ENCODE assay signal across 15 mouse cellular contexts in genomic region chr4:148712632-148713031, GRCm38 (mm10).
DNase-seq lines count a peak whose midpoint lies in the region; ATAC-seq and TF ChIP-seq lines count a peak whose summit lies in the region.
"Had no signal": no experiment of that assay in that cellular context is flagged by ENCODE, and none has a peak within 500 bp of the region (broad histone marks: within the 10 kb centered on the region; RNA-seq: fewer than 3 reads in every experiment).

No protein-coding gene starts in this region.

- no peak for DNase-seq in heart, embryonic 10.5 days (ENCODE audit: low spot score)
- DNase-seq in heart, adult 2 months = no peak
- no peak for DNase-seq in neural tube, embryonic 10.5 days (ENCODE audit: extremely low spot score, low spot score)
- DNase-seq in hindbrain, postnatal 0 days (ENCODE audit: low spot score) = peak; percentile 18
- DNase-seq in stomach, postnatal 0 days (ENCODE audit: low spot score) = no peak
- DNase-seq in thymus, postnatal 0 days (ENCODE audit: low spot score) = no peak
- no peak for DNase-seq in left cerebral cortex, adult 8-10 months (ENCODE audit: low spot score in 2 of 2)
- DNase-seq: gastrocnemius, postnatal 25 days; kidney, adult 9 months; thymus, postnatal 36 days had no signal

- no peak for ATAC-seq in neural tube, embryonic 12.5 days (ENCODE audit: low FRiP score, low read depth)
- ATAC-seq in hindbrain, postnatal 0 days = no peak
- ATAC-seq in stomach, postnatal 0 days (ENCODE audit: low FRiP score, low TSS enrichment) = peak; percentile 17; the same call in 1 of the 2 replicates
- ATAC-seq: CD4-positive, CD25-positive, alpha-beta regulatory T cell, adult 4 months; Patski had no signal

- no peak overlapping the region for H3K9ac ChIP-seq in heart, adult 2 months (ENCODE audit: low read depth, low read length)
- 0 out of 2 replicates have a peak overlapping the region, but pooled peaks have one; percentile 6 for H3K9ac ChIP-seq in neural tube, embryonic 12.5 days
- no peak overlapping the region for H3K9ac ChIP-seq in hindbrain, postnatal 0 days (replicated peaks; ENCODE audit: low read length)
- no peak overlapping the region for H3K9ac ChIP-seq in stomach, postnatal 0 days (ENCODE audit: low read length)
- H3K9ac ChIP-seq: embryonic facial prominence, embryonic 15.5 days; liver, embryonic 15.5 days had no signal

- intact Hi-C loops in heart, adult 2 months (cut with DNase I) = no loop called here

- H3K4me1 ChIP-seq in heart, embryonic 10.5 days = peaks cover 58% of the 10 kb centered on the region
- H3K4me1 ChIP-seq in heart, adult 2 months (ENCODE audit: control insufficient read depth, insufficient read depth, low read length) = no peaks in the 10 kb centered on the region
- H3K4me1 ChIP-seq in neural tube, embryonic 12.5 days = peaks cover 50% of the 10 kb centered on the region
- H3K4me1 ChIP-seq in hindbrain, postnatal 0 days (ENCODE audit: insufficient read depth, low read length) = no peaks in the 10 kb centered on the region
- peaks cover 5% of the 10 kb centered on the region; the same call in 1 of the 2 replicates for H3K4me1 ChIP-seq in stomach, postnatal 0 days (replicated peaks; ENCODE audit: control insufficient read depth, insufficient read depth)
- H3K4me1 ChIP-seq: liver, embryonic 15.5 days had no signal

- H3K27ac ChIP-seq in heart, embryonic 10.5 days = 0 out of 2 replicates have a peak overlapping the region, but pooled peaks have one; percentile 29
- H3K27ac ChIP-seq in heart, adult 2 months = no peak overlapping the region
- H3K27ac ChIP-seq in neural tube, embryonic 12.5 days = no peak overlapping the region
- no peak overlapping the region for H3K27ac ChIP-seq in hindbrain, postnatal 0 days
- peak overlapping the region; percentile 58; the same call in 1 of the 2 replicates for H3K27ac ChIP-seq in stomach, postnatal 0 days (replicated peaks)
- H3K27ac ChIP-seq: liver, embryonic 15.5 days had no signal

- TF ChIP-seq EP300 in heart, adult 2 months (IDR thresholded peaks at IDR 0.05; ENCODE audit: insufficient read depth, low read depth, low read length) = no peak
- TF ChIP-seq EP300 in stomach, postnatal 0 days (optimal IDR thresholded peaks at IDR 0.05) = no peak

- H3K4me2 ChIP-seq in neural tube, embryonic 12.5 days (replicated peaks) = no peak overlapping the region
- no peak overlapping the region for H3K4me2 ChIP-seq in hindbrain, postnatal 0 days (ENCODE audit: low read depth, low read length)
- no peak overlapping the region for H3K4me2 ChIP-seq in stomach, postnatal 0 days (replicated peaks; ENCODE audit: low read depth)
- H3K4me2 ChIP-seq: embryonic facial prominence, embryonic 15.5 days; liver, embryonic 15.5 days had no signal

- H3K4me3 ChIP-seq in heart, embryonic 10.5 days = no peak overlapping the region
- H3K4me3 ChIP-seq in heart, adult 2 months = no peak overlapping the region
- no peak overlapping the region for H3K4me3 ChIP-seq in neural tube, embryonic 12.5 days
- H3K4me3 ChIP-seq in hindbrain, postnatal 0 days (ENCODE audit: low read length) = no peak overlapping the region
- no peak overlapping the region for H3K4me3 ChIP-seq in stomach, postnatal 0 days (ENCODE audit: low read depth, low read length)
- H3K4me3 ChIP-seq: embryonic facial prominence, embryonic 15.5 days; liver, embryonic 15.5 days had no signal

- no peak for TF ChIP-seq CTCF in heart, adult 2 months (IDR thresholded peaks at IDR 0.05)
- TF ChIP-seq CTCF in hindbrain, postnatal 0 days (IDR thresholded peaks at IDR 0.05; ENCODE audit: low read depth) = no peak
- TF ChIP-seq CTCF in stomach, postnatal 0 days (IDR thresholded peaks at IDR 0.05; ENCODE audit: low read depth) = no peak

- 43% methylated on average over 10 of the region's 10 CpGs for WGBS in heart, embryonic 10.5 days
- WGBS in heart, adult 2 months = 65% methylated on average over 10 of the region's 10 CpGs
- WGBS in neural tube, embryonic 12.5 days = 45% methylated on average over 10 of the region's 10 CpGs
- WGBS in hindbrain, postnatal 0 days = 43% methylated on average over 10 of the region's 10 CpGs
- 51% methylated on average over 10 of the region's 10 CpGs for WGBS in stomach, postnatal 0 days

- no peaks in the 10 kb centered on the region for H3K79me2 ChIP-seq in heart, adult 2 months (replicated peaks; ENCODE audit: control insufficient read depth, insufficient read depth, low read length)

- TF ChIP-seq POLR2A in heart, adult 2 months (IDR thresholded peaks at IDR 0.05; ENCODE audit: insufficient read depth, low read depth, low read length) = no peak

- H3K27me3 ChIP-seq in heart, embryonic 10.5 days (ENCODE audit: insufficient read depth, poor library complexity, severe bottlenecking) = peaks cover 70% of the 10 kb centered on the region
- no peaks in the 10 kb centered on the region for H3K27me3 ChIP-seq in heart, adult 2 months (ENCODE audit: control insufficient read depth, insufficient read depth, low read length)
- H3K27me3 ChIP-seq in neural tube, embryonic 12.5 days (replicated peaks) = no peaks in the 10 kb centered on the region
- H3K27me3 ChIP-seq in hindbrain, postnatal 0 days (ENCODE audit: insufficient read depth, low read length) = no peaks in the 10 kb centered on the region
- H3K27me3 ChIP-seq in stomach, postnatal 0 days (ENCODE audit: control insufficient read depth, insufficient read depth, low read length) = no peaks in the 10 kb centered on the region
- H3K27me3 ChIP-seq: embryonic facial prominence, embryonic 15.5 days; liver, embryonic 15.5 days had no signal

- H3K36me3 ChIP-seq in heart, embryonic 10.5 days = no peaks in the 10 kb centered on the region
- no peaks in the 10 kb centered on the region for H3K36me3 ChIP-seq in heart, adult 2 months (ENCODE audit: control insufficient read depth, insufficient read depth, low read length)
- no peaks in the 10 kb centered on the region for H3K36me3 ChIP-seq in neural tube, embryonic 12.5 days
- no peaks in the 10 kb centered on the region for H3K36me3 ChIP-seq in hindbrain, postnatal 0 days (ENCODE audit: insufficient read depth, low read length)
- no peaks in the 10 kb centered on the region for H3K36me3 ChIP-seq in stomach, postnatal 0 days (ENCODE audit: control insufficient read depth, insufficient read depth, low read length)
- H3K36me3 ChIP-seq: embryonic facial prominence, embryonic 15.5 days; liver, embryonic 15.5 days had no signal

- H3K9me3 ChIP-seq in heart, embryonic 10.5 days = no peaks in the 10 kb centered on the region
- H3K9me3 ChIP-seq in neural tube, embryonic 12.5 days = no peaks in the 10 kb centered on the region
- no peaks in the 10 kb centered on the region for H3K9me3 ChIP-seq in hindbrain, postnatal 0 days (ENCODE audit: low read length)
- H3K9me3 ChIP-seq in stomach, postnatal 0 days (ENCODE audit: control insufficient read depth, low read length) = no peaks in the 10 kb centered on the region
- H3K9me3 ChIP-seq: embryonic facial prominence, embryonic 15.5 days; liver, embryonic 15.5 days had no signal

Comparison
In these comparisons a context has a peak if more than half of its experiments do, and no peak if none do; other contexts are left out.
1. H3K27ac ChIP-seq: peak in heart, embryonic 10.5 days (single experiment) and stomach, postnatal 0 days (single experiment); none in heart, adult 2 months (single experiment), neural tube, embryonic 12.5 days (single experiment) and hindbrain, postnatal 0 days (single experiment).